Mouse (Mus musculus) midbrain, embryonic 16.5 days (tissue): ENCODE data around the gene Prl7a2. TPM values are rescaled to one million over a fixed set of nuclear protein-coding genes. Genes with fewer than 3 reads are reported as not detected.

Experiments
- ATAC-seq: fragments of 200-750 bp; cut with Nextera tagmentation; 2 replicates; pipeline ENCODE4 v1.8.0; 2017; ENCODE audit warnings: moderate TSS enrichment
- H3K27ac ChIP-seq: fragments of 300-500 bp; sonication (generic); 2 replicates; pipeline ENCODE4 v1.5.1; 2014; ENCODE audit warnings: mild to moderate bottlenecking, low read length, mixed read lengths
- H3K27me3 ChIP-seq: fragments of 300-500 bp; sonication (generic); 2 replicates; pipeline ENCODE4 v1.6.1; 2014; ENCODE audit warnings: low read depth, low read length, mixed read lengths; ENCODE audit not compliant: control insufficient read depth, insufficient read depth
- H3K36me3 ChIP-seq: fragments of 300-500 bp; sonication (generic); 2 replicates; pipeline ENCODE4 v1.6.1; 2014; ENCODE audit warnings: mild to moderate bottlenecking, low read length, moderate library complexity, mixed read lengths; ENCODE audit not compliant: control insufficient read depth, insufficient read depth
- H3K4me1 ChIP-seq: fragments of 300-500 bp; sonication (generic); 2 replicates; pipeline ENCODE4 v1.6.1; 2014; ENCODE audit warnings: mild to moderate bottlenecking, low read length, mixed read lengths; ENCODE audit not compliant: control insufficient read depth, insufficient read depth
- H3K4me2 ChIP-seq: fragments of 300-500 bp; sonication (generic); 2 replicates; pipeline ENCODE4 v1.6.1; 2014; ENCODE audit warnings: mild to moderate bottlenecking, low read length, mixed read lengths
- H3K4me3 ChIP-seq: fragments of 300-500 bp; sonication (generic); 2 replicates; pipeline ENCODE4 v1.5.1; 2014; ENCODE audit warnings: low read depth, mild to moderate bottlenecking, low read length, moderate library complexity, mixed read lengths
- H3K9ac ChIP-seq: fragments of 300-500 bp; sonication (generic); 2 replicates; pipeline ENCODE4 v1.6.1; 2014; ENCODE audit warnings: low read depth, low read length, mixed read lengths
- H3K9me3 ChIP-seq: fragments of 300-500 bp; sonication (generic); replicated peaks from 2 replicates; pipeline ENCODE4 v1.6.1; 2014; ENCODE audit warnings: mild to moderate bottlenecking, low read length, mixed read lengths; ENCODE audit not compliant: control insufficient read depth, poor library complexity, severe bottlenecking
- WGBS: fragments of 180-500 bp; shearing (Covaris S2); extraction: QIAGEN DNeasy Blood & Tissue Kit; methylation state at CpG from one replicate; pipeline ENCODE4 v1.1.7; 2014; 5-methylcytosine and 5-hydroxymethylcytosine counted together
- polyA plus RNA-seq: library from polyadenylated mRNA; unstranded; fragments of >200 nt; fragmentation: Nextera tagmentation; extraction: Ambion mirVana; gene quantifications from 2 replicates; pipeline ENCODE4 v1.2.1, GENCODE M21; 2015

Gene Prl7a2
- polyA plus RNA-seq, result not detected in 2 replicates

GRCm38 (mm10) chr13:27667936-27668335, at the start of gene Prl7a2:
Gene Prl7a2, minus strand, starts transcription at chr13:27668036.
- no peak within 1 kb of the TSS for H3K9ac ChIP-seq
- no peak within 1 kb of the TSS for H3K4me2 ChIP-seq
- 85% methylated on average over 4 of the region's 4 CpGs for WGBS
- no peaks in the 10 kb centered on the region for H3K9me3 ChIP-seq
- no peaks in the 10 kb centered on the region for H3K27me3 ChIP-seq
- H3K36me3 ChIP-seq, result no peaks in the 10 kb centered on the region
- no peak within 1 kb of the TSS for H3K4me3 ChIP-seq
- no peaks in the 10 kb centered on the region for H3K4me1 ChIP-seq
- ATAC-seq, result no peak
- H3K27ac ChIP-seq, result no peak within 1 kb of the TSS

GRCm38 (mm10) chr13:27716636-27717035, 48.8 kb upstream of the Prl7a2 start, which contains the start of gene Prl7d1:
Gene Prl7d1, minus strand, starts transcription at chr13:27716736.
- H3K4me3 ChIP-seq, result no peak within 1 kb of the TSS
- H3K36me3 ChIP-seq, result no peaks in the 10 kb centered on the region
- no peak within 1 kb of the TSS for H3K4me2 ChIP-seq
- WGBS, result 93% methylated on average over 5 of the region's 5 CpGs
- H3K9me3 ChIP-seq, result no peaks in the 10 kb centered on the region
- no peaks in the 10 kb centered on the region for H3K27me3 ChIP-seq
- no peaks in the 10 kb centered on the region for H3K4me1 ChIP-seq
- ATAC-seq, result no peak
- H3K9ac ChIP-seq, result no peak within 1 kb of the TSS
- no peak within 1 kb of the TSS for H3K27ac ChIP-seq

- Histone ChIP-seq H3K36me3 (no peaks in the 10 kb centered on the region), H3K4me3 (no peak overlapping the region), H3K9ac (no peak overlapping the region), H3K27me3 (no peaks in the 10 kb centered on the region), H3K4me2 (no peak overlapping the region), H3K4me1 (no peaks in the 10 kb centered on the region), H3K9me3 (no peaks in the 10 kb centered on the region), H3K27ac (no peak overlapping the region)
- no peak for ATAC-seq
- 73% methylated on average over 2 of the region's 2 CpGs for WGBS
These were observed 38.7 kb upstream of the Prl7a2 start for GRCm38 (mm10) chr13:27706521-27706920.

- 91% methylated on average over 2 of the region's 2 CpGs for WGBS
- no peak for ATAC-seq
- Histone ChIP-seq H3K4me1 (no peaks in the 10 kb centered on the region), H3K9me3 (no peaks in the 10 kb centered on the region), H3K4me2 (no peak overlapping the region), H3K9ac (no peak overlapping the region), H3K27me3 (no peaks in the 10 kb centered on the region), H3K27ac (no peak overlapping the region), H3K36me3 (no peaks in the 10 kb centered on the region), H3K4me3 (no peak overlapping the region)
These were observed 7.1 kb downstream of the Prl7a2 start for GRCm38 (mm10) chr13:27660747-27661146.

GRCm38 (mm10) chr13:27642393-27642792, 25.4 kb downstream of the Prl7a2 start, which contains the start of gene Prl7a1:
Gene Prl7a1, minus strand, starts transcription at chr13:27642493.
- Histone ChIP-seq H3K27ac (no peak within 1 kb of the TSS), H3K9ac (no peak within 1 kb of the TSS), H3K4me1 (no peaks in the 10 kb centered on the region), H3K27me3 (no peaks in the 10 kb centered on the region), H3K4me3 (no peak within 1 kb of the TSS), H3K4me2 (no peak within 1 kb of the TSS), H3K9me3 (no peaks in the 10 kb centered on the region), H3K36me3 (no peaks in the 10 kb centered on the region)
- WGBS, result 94% methylated on average over 3 of the region's 3 CpGs
- no peak for ATAC-seq

- Histone ChIP-seq H3K36me3 (no peaks in the 10 kb centered on the region), H3K9me3 (no peaks in the 10 kb centered on the region), H3K27ac (no peak within 1 kb of the TSS), H3K4me3 (no peak within 1 kb of the TSS), H3K27me3 (no peaks in the 10 kb centered on the region), H3K9ac (no peak within 1 kb of the TSS), H3K4me2 (no peak within 1 kb of the TSS), H3K4me1 (no peaks in the 10 kb centered on the region)
- no peak for ATAC-seq
- 75% methylated on average over 4 of the region's 4 CpGs for WGBS
These were observed 57.4 kb downstream of the Prl7a2 start, which contains the start of gene Prl7b1 for GRCm38 (mm10) chr13:27610482-27610881. Gene Prl7b1, minus strand, starts transcription at chr13:27610582.

Other genes starting within 250 kb of the Prl7a2 start
- gene Prl8a6, start 229.3 kb downstream of the Prl7a2 start, polyA plus RNA-seq, result not detected in 2 replicates
- not detected in 2 replicates for gene Prl8a8, start 154.8 kb downstream of the Prl7a2 start, polyA plus RNA-seq
- not detected in 2 replicates for gene Prl8a9, start 103.4 kb downstream of the Prl7a2 start, polyA plus RNA-seq
- gene Prl8a1, start 85.9 kb downstream of the Prl7a2 start, polyA plus RNA-seq, result not detected in 2 replicates
- not detected in 2 replicates for gene Prl7b1, start 57.5 kb downstream of the Prl7a2 start, polyA plus RNA-seq
- not detected in 2 replicates for gene Prl7a1, start 25.5 kb downstream of the Prl7a2 start, polyA plus RNA-seq
- not detected in 2 replicates for gene Prl7d1, start 48.7 kb upstream of the Prl7a2 start, polyA plus RNA-seq
- not detected in 2 replicates for gene Prl7c1, start 112.8 kb upstream of the Prl7a2 start, polyA plus RNA-seq
- gene Prl2a1, start 133.6 kb upstream of the Prl7a2 start, polyA plus RNA-seq, result not detected in 2 replicates
- not detected in 2 replicates for gene Prl2c1, start 181.3 kb upstream of the Prl7a2 start, polyA plus RNA-seq